Mouse (Mus musculus) stomach, postnatal 0 days (tissue): ENCODE measurements around the gene Acss1. TPM values are rescaled to one million over a fixed set of nuclear protein-coding genes. Genes with fewer than 3 reads are reported as not detected.

Experiments
- ATAC-seq: fragments of 200-750 bp; cut with Nextera tagmentation; 2 replicates; pipeline ENCODE4 v1.8.0; 2017; ENCODE audit not compliant: low FRiP score, low TSS enrichment
- DNase-seq: peaks from one replicate; pipeline ENCODE4 v3.0.0-alpha.2; 2016; ENCODE audit warnings: low spot score
- H3K27ac ChIP-seq: fragments of 300-500 bp; sonication (generic); replicated peaks from 2 replicates; pipeline ENCODE4 v1.5.1; 2014; ENCODE audit warnings: mild to moderate bottlenecking, control low read depth
- H3K27me3 ChIP-seq: fragments of 300-500 bp; sonication (generic); 2 replicates; pipeline ENCODE4 v1.6.1; 2014; ENCODE audit warnings: low read length; ENCODE audit not compliant: control insufficient read depth, insufficient read depth
- H3K36me3 ChIP-seq: fragments of 300-500 bp; sonication (generic); 2 replicates; pipeline ENCODE4 v1.6.1; 2014; ENCODE audit warnings: low read length, mixed read lengths; ENCODE audit not compliant: control insufficient read depth, insufficient read depth
- H3K4me1 ChIP-seq: fragments of 300-500 bp; sonication (generic); replicated peaks from 2 replicates; pipeline ENCODE4 v1.6.1; 2014; ENCODE audit warnings: antibody characterized with exemption; ENCODE audit not compliant: control insufficient read depth, insufficient read depth
- H3K4me2 ChIP-seq: fragments of 300-500 bp; sonication (generic); replicated peaks from 2 replicates; pipeline ENCODE4 v1.6.1; 2014; ENCODE audit warnings: low read depth, mild to moderate bottlenecking, control low read depth, moderate library complexity
- H3K4me3 ChIP-seq: fragments of 300-500 bp; sonication (generic); 2 replicates; pipeline ENCODE4 v1.5.1; 2014; ENCODE audit warnings: low read depth, low read length, control low read depth
- H3K9ac ChIP-seq: fragments of 300-500 bp; sonication (generic); 2 replicates; pipeline ENCODE4 v1.6.1; 2014; ENCODE audit warnings: mild to moderate bottlenecking, low read length, control low read depth, mixed read lengths
- H3K9me3 ChIP-seq: fragments of 300-500 bp; sonication (generic); 2 replicates; pipeline ENCODE4 v1.6.1; 2016; ENCODE audit warnings: low read length; ENCODE audit not compliant: control insufficient read depth
- CTCF ChIP-seq: IDR thresholded peaks from 2 replicates; pipeline ENCODE4 v1.5.1; 2016; ENCODE audit warnings: antibody characterized with exemption, low read depth, mild to moderate bottlenecking, moderate library complexity
- EP300 ChIP-seq: optimal IDR thresholded peaks from 2 replicates; pipeline ENCODE3; 2016; ENCODE audit warnings: antibody characterized with exemption
- WGBS: fragments of 180-500 bp; shearing (Covaris S2); extraction: QIAGEN DNeasy Blood & Tissue Kit; methylation state at CpG from one replicate; pipeline ENCODE4 v1.1.7; 2014; 5-methylcytosine and 5-hydroxymethylcytosine counted together
- polyA plus RNA-seq: library from polyadenylated mRNA; unstranded; fragments of >200 nt; fragmentation: Nextera tagmentation; extraction: Ambion mirVana; gene quantifications from 2 replicates; pipeline ENCODE4 v1.2.1, GENCODE M21; 2015

The Acss1 gene
- polyA plus RNA-seq, 1 experiment from 2014 or later, result 28.2 TPM

DNA sequence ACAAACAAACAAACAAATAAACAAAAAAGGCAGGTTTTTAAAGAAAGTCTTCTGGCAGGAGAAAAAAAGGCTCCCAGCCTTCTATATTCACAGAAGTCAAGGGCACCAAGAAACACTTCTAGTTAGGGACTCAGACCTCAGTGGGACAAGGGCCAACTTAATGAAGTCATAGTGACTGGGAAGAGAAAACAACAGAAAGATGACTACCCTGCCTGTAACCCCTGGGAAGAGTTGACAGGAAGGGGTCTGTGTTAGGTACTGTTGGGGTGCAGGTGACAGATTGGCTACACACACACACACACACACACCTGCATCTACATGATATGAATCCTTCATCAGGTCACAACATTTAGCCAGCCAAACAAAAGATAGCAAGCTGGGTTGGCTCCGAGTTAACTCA, 25.1 kb downstream of the Acss1 start:
- Histone ChIP-seq H3K9ac (no peak overlapping the region), H3K4me1 (no peaks in the 10 kb centered on the region), H3K27ac (no peak overlapping the region), H3K4me3 (no peak overlapping the region), H3K9me3 (no peaks in the 10 kb centered on the region), H3K4me2 (no peak overlapping the region), H3K27me3 (no peaks in the 10 kb centered on the region), H3K36me3 (peaks cover 7% of the 10 kb centered on the region; the same call in 1 of the 2 replicates)
- TF ChIP-seq CTCF, result no peak
- TF ChIP-seq EP300, result no peak
- 63% methylated on average over 1 of the region's 1 CpGs for WGBS
- ATAC-seq (no peak), DNase-seq (no peak)

DNA sequence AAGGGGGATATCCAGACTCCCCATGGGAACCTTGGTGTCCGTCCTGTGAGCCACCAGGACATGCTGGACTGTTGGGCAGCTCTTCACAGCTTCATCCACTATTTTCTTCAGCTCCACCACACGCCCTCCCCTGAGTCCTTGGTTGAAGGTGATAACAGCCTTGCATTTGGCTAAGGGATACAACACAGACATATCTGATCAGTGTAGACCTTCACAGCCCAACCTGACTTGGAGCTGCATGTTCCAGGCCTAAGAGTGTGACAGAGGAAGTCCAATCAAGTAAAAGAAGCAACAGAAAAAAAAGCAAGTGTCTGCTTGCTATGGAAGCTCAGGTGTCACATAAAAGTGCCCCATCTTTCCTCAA, 29.9 kb downstream of the Acss1 start:
- Histone ChIP-seq H3K4me2 (no peak overlapping the region), H3K9me3 (no peaks in the 10 kb centered on the region), H3K4me1 (no peaks in the 10 kb centered on the region), H3K36me3 (peaks cover 12% of the 10 kb centered on the region; the same call in 1 of the 2 replicates), H3K27ac (no peak overlapping the region), H3K27me3 (no peaks in the 10 kb centered on the region), H3K4me3 (no peak overlapping the region), H3K9ac (no peak overlapping the region)
- ATAC-seq, result no peak
- WGBS, result 56% methylated on average over 2 of the region's 2 CpGs
- TF ChIP-seq EP300 (no peak), CTCF (no peak)
- DNase-seq, result no peak

DNA sequence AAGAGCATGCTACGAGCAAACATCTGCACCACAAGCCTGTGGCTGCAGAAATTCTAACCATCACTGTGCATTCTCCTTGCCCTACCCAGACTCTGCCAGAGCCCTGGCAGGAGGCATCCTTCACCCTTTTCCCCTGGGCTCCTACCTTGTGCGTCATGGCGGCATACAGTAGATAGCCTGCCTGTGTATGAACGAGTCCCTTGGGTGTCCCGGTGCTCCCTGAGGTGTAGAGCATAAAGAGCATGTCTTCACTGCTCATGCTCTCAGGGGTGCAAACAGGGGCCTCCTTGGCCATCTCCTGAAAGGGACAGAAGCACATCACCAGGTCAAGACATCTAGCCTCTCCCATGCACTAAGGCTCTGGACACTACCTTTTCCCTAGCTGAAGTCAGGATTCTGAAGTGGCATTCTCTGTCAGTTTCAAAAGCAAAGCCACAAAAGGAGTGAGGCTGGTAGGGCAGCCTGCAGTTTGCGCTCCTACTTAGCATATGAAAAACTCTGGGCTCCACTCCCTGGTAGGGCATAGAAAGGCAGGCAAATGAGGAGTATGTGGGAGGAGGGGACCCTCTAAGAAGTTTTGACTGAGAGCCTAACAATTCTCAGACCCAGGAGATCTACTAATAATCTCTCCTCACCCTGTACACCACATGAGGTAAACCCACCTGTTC, 30.5 kb downstream of the Acss1 start:
- Histone ChIP-seq H3K9ac (no peak overlapping the region), H3K4me1 (no peaks in the 10 kb centered on the region), H3K9me3 (no peaks in the 10 kb centered on the region), H3K27ac (no peak overlapping the region), H3K4me3 (no peak overlapping the region), H3K27me3 (no peaks in the 10 kb centered on the region), H3K36me3 (peaks cover 12% of the 10 kb centered on the region; the same call in 1 of the 2 replicates), H3K4me2 (no peak overlapping the region)
- TF ChIP-seq EP300, result no peak
- ATAC-seq, result no peak
- no peak for DNase-seq
- 74% methylated on average over 6 of the region's 6 CpGs for WGBS

DNA sequence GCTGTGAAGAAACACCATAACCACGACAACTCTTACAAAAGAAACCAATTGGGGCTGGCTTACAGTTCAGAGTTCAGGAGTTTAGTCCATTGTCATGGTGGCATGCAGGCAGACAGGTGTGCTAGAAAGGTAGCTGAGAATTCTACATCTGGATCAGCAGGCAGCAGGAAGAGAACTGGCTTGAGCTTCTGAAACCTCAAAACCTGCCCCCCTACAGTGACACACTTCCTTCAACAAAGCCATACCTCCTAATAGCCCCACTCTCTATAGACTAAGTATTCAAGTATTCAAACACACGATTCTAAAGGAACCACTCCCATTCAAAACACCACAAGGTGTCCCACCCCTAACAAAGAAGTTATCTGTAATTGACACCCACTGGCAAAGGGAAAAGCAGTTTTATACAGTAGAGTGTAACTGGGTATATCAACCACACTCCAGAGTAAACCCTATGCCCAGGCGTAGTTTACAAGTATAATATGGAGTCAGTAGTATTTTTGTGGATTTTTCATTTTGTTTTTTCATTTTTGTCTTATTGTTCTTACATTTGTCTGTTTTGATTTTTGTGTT, 32.3 kb downstream of the Acss1 start:
- no peak overlapping the region for H3K4me3 ChIP-seq
- no peak overlapping the region for H3K9ac ChIP-seq
- H3K27me3 ChIP-seq, result no peaks in the 10 kb centered on the region
- ATAC-seq (no peak), DNase-seq (no peak)
- no peak overlapping the region for H3K4me2 ChIP-seq
- H3K36me3 ChIP-seq, result 0 out of 2 replicates have a peak, but pooled peaks cover 7% of the 10 kb centered on the region
- H3K4me1 ChIP-seq, result no peaks in the 10 kb centered on the region
- H3K27ac ChIP-seq, result no peak overlapping the region
- TF ChIP-seq EP300, result no peak
- no peak for TF ChIP-seq CTCF
- no peaks in the 10 kb centered on the region for H3K9me3 ChIP-seq
- WGBS, result 57% methylated on average over 3 of the region's 3 CpGs

DNA sequence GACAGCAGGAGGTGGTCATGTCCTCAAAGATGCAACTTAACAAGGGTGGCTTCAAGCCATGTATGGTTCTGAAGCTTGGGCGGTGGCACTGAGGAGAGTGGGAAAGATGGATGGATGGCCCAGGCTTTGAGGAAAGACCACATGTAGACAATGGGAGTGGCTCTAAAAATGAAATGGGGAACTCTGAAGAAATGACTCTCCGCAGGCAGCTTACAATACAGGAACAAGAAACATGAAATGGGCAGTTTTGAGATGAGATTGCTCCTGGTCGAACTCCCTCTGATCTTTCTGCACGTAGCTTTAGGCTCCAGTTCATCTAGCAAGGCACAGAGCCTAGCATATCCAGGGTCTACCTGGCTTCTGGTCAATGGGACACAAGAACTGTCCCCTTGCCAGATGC, 39.0 kb downstream of the Acss1 start:
- no peak overlapping the region for H3K4me2 ChIP-seq
- no peaks in the 10 kb centered on the region for H3K27me3 ChIP-seq
- H3K9me3 ChIP-seq, result no peaks in the 10 kb centered on the region
- H3K36me3 ChIP-seq, result peaks cover 9% of the 10 kb centered on the region; the same call in 1 of the 2 replicates
- no peak overlapping the region for H3K9ac ChIP-seq
- ATAC-seq (no peak), DNase-seq (no peak)
- H3K27ac ChIP-seq, result no peak overlapping the region
- no peak overlapping the region for H3K4me3 ChIP-seq
- no peaks in the 10 kb centered on the region for H3K4me1 ChIP-seq
- 71% methylated on average over 4 of the region's 4 CpGs for WGBS
- no peak for TF ChIP-seq EP300
- TF ChIP-seq CTCF, result no peak

DNA sequence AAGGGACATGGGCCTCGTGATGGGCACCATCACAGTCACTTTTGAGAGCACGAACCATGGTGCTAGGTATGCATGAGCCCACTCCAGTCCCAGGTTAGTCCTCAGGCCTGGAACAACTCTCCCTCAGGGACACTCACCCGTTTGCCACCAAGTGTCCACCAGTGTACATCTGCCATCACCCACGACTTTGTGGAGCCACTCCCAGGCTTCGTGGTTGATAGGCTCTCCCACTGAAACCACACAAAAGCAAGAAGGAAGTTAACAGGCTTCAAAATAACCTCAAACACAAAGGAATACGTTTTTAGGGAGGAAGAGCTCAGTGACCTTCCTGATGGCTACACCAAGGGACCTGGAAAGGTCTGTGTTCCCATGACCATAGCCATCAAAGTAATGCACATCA, 41.2 kb downstream of the Acss1 start:
- H3K27ac ChIP-seq, result no peak overlapping the region
- H3K4me1 ChIP-seq, result no peaks in the 10 kb centered on the region
- no peak overlapping the region for H3K4me3 ChIP-seq
- no peak overlapping the region for H3K9ac ChIP-seq
- H3K4me2 ChIP-seq, result no peak overlapping the region
- H3K27me3 ChIP-seq, result no peaks in the 10 kb centered on the region
- ATAC-seq (no peak), DNase-seq (no peak)
- no peaks in the 10 kb centered on the region for H3K9me3 ChIP-seq
- WGBS, result 64% methylated on average over 6 of the region's 6 CpGs
- TF ChIP-seq EP300 (no peak), CTCF (no peak)
- peaks cover 8% of the 10 kb centered on the region; the same call in 1 of the 2 replicates for H3K36me3 ChIP-seq
